Mouse (Mus musculus): ENCODE results near the gene Fermt1. TPM values are rescaled to one million over a fixed set of nuclear protein-coding genes. Genes with fewer than 3 reads are reported as not detected.

The Fermt1 gene
- total and polyA plus RNA-seq, 3 experiments, result 0.02 TPM; not detected in 2

DNA sequence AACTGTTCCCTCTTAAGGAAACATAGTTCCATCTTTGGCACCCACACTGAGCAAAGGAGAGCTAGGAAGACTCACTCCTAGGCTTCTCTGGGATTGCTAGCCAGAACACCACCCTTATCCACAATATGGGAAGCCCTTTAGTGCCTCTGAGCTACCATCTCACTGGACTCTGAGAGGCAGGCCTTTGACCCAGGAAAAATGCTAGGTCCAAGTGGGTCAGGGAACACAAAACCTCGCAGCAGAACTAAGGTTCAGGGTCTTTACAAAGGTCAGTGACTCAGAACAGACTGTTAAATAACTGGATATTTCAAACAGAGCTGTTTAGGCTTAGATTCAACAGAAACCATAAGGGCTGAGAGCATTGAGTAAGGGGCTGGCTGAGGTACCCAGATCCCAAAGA lies 68.7 kb downstream of the Fermt1 start:
- Histone ChIP-seq H3K9ac (ENCODE audit: low read depth, low read length) (no peak overlapping the region), H3K79me2 (replicated peaks; ENCODE audit: control insufficient read depth, insufficient read depth, low read length) (no peaks in the 10 kb centered on the region), H3K27ac (no peak overlapping the region), H3K36me3 (ENCODE audit: control insufficient read depth, insufficient read depth, low read length) (no peaks in the 10 kb centered on the region), H3K4me1 (ENCODE audit: control insufficient read depth, insufficient read depth, low read length) (no peaks in the 10 kb centered on the region), H3K4me3 (no peak overlapping the region), H3K27me3 (ENCODE audit: control insufficient read depth, insufficient read depth, low read length) (peaks cover 9% of the 10 kb centered on the region)
- 77% methylated on average over 1 of the region's 1 CpGs for WGBS
- no peak for DNase-seq
- intact Hi-C loops (cut with DNase I), result no loop called here
- TF ChIP-seq POLR2A (IDR thresholded peaks at IDR 0.05; ENCODE audit: insufficient read depth, low read depth, low read length), result no peak

DNA sequence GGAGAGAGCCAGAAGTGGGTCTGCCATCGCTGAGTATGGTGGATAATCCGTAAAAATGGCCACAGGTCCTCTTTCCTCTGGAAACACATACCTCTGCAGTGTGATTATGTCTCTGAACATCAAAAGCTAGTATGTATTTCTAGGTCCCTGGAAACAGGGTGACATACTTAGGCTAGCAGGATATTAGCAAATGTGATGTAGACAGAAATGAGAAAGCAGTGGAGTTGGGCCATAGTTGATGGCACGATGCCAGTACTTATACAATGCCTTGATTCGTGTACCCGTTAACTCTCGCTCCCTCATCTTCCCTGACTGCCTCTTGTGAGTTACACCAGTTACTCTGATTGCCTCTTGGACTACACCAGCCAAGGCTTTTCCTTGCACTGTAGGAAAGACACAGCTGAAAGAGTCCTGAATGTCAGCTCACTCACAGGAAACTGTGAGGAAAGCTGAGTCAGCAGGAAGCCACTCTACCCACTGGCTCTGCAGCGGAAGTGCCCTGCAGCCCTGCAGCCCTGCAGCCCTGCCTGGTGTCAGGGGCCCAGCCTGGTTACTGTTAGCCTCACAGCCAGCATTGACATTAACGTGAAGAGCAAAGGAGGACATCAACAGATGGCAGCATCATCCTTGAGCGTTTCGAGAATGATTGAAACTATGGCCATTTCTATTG lies 71.9 kb downstream of the Fermt1 start:
- no peak for DNase-seq
- WGBS, result 58% methylated on average over 10 of the region's 10 CpGs
- H3K79me2 ChIP-seq (replicated peaks; ENCODE audit: control insufficient read depth, insufficient read depth, low read length), result no peaks in the 10 kb centered on the region
- peaks cover 2% of the 10 kb centered on the region for H3K27me3 ChIP-seq (ENCODE audit: control insufficient read depth, insufficient read depth, low read length)
- no peak for TF ChIP-seq POLR2A (IDR thresholded peaks at IDR 0.05; ENCODE audit: insufficient read depth, low read depth, low read length)
- no peak for TF ChIP-seq EP300 (IDR thresholded peaks at IDR 0.05; ENCODE audit: insufficient read depth, low read depth, low read length)
- no peak for TF ChIP-seq CTCF (IDR thresholded peaks at IDR 0.05)
- H3K4me3 ChIP-seq, result no peak overlapping the region
- H3K27ac ChIP-seq, result no peak overlapping the region
- no peaks in the 10 kb centered on the region for H3K36me3 ChIP-seq (ENCODE audit: control insufficient read depth, insufficient read depth, low read length)
- intact Hi-C loops (cut with DNase I), result no loop called here
- H3K4me1 ChIP-seq (ENCODE audit: control insufficient read depth, insufficient read depth, low read length), result no peaks in the 10 kb centered on the region
- H3K9ac ChIP-seq (ENCODE audit: low read depth, low read length), result no peak overlapping the region

DNA sequence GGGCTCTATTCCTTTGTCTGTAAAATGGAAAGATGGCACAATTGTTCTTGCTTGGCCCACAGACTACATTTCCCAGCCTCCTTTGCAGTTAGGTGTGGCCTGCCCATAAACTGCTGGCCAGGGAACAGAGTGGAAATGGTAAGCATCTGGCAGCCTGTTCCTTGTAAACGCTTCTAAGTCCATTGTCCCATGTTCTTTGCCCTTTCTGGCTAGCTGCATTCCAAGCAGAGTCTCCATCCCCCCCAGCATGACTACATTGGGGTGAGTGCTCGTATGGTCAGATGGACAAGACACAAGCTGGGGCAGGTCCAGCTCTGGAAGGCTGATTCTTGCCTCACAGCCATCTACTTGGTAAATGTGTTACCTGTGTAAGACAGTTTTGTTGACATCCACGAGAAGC lies 74.0 kb downstream of the Fermt1 start:
- intact Hi-C loops (cut with DNase I), result no loop called here
- H3K9ac ChIP-seq (ENCODE audit: low read depth, low read length), result no peak overlapping the region
- DNase-seq, result no peak
- H3K79me2 ChIP-seq (replicated peaks; ENCODE audit: control insufficient read depth, insufficient read depth, low read length), result no peaks in the 10 kb centered on the region
- H3K27me3 ChIP-seq (ENCODE audit: control insufficient read depth, insufficient read depth, low read length), result no peaks in the 10 kb centered on the region
- H3K36me3 ChIP-seq (ENCODE audit: control insufficient read depth, insufficient read depth, low read length), result no peaks in the 10 kb centered on the region
- TF ChIP-seq EP300 (IDR thresholded peaks at IDR 0.05; ENCODE audit: insufficient read depth, low read depth, low read length) (no peak), POLR2A (IDR thresholded peaks at IDR 0.05; ENCODE audit: insufficient read depth, low read depth, low read length) (no peak), CTCF (IDR thresholded peaks at IDR 0.05) (no peak)
- no peak overlapping the region for H3K4me3 ChIP-seq
- no peaks in the 10 kb centered on the region for H3K4me1 ChIP-seq (ENCODE audit: control insufficient read depth, insufficient read depth, low read length)
- WGBS, result 73% methylated on average over 3 of the region's 3 CpGs
- no peak overlapping the region for H3K27ac ChIP-seq

- TF ChIP-seq CTCF (IDR thresholded peaks at IDR 0.05) (no peak), POLR2A (IDR thresholded peaks at IDR 0.05; ENCODE audit: insufficient read depth, low read depth, low read length) (no peak), EP300 (IDR thresholded peaks at IDR 0.05; ENCODE audit: insufficient read depth, low read depth, low read length) (no peak)
These were observed 75.4 kb downstream of the Fermt1 start for GRCm38 (mm10) chr2:132870286-132870685.

GRCm38 (mm10) chr2:132869682-132870081 lies 76.0 kb downstream of the Fermt1 start:
- WGBS, result 78% methylated on average over 5 of the region's 5 CpGs
- intact Hi-C loops (cut with DNase I), result no loop called here
- Histone ChIP-seq H3K36me3 (ENCODE audit: control insufficient read depth, insufficient read depth, low read length) (no peaks in the 10 kb centered on the region; the same call in 1 of the 2 replicates), H3K27ac (no peak overlapping the region), H3K27me3 (ENCODE audit: control insufficient read depth, insufficient read depth, low read length) (no peaks in the 10 kb centered on the region), H3K9ac (ENCODE audit: low read depth, low read length) (no peak overlapping the region), H3K4me3 (no peak overlapping the region), H3K4me1 (ENCODE audit: control insufficient read depth, insufficient read depth, low read length) (no peaks in the 10 kb centered on the region), H3K79me2 (replicated peaks; ENCODE audit: control insufficient read depth, insufficient read depth, low read length) (no peaks in the 10 kb centered on the region)
- TF ChIP-seq CTCF (IDR thresholded peaks at IDR 0.05), result no peak
- no peak for TF ChIP-seq POLR2A (IDR thresholded peaks at IDR 0.05; ENCODE audit: insufficient read depth, low read depth, low read length)
- no peak for TF ChIP-seq EP300 (IDR thresholded peaks at IDR 0.05; ENCODE audit: insufficient read depth, low read depth, low read length)
- no peak for DNase-seq

More at GRCm38 (mm10) chr2:132870286-132870685, 75.4 kb downstream of the Fermt1 start:
- Histone ChIP-seq H3K27ac (no peak overlapping the region), H3K4me1 (ENCODE audit: control insufficient read depth, insufficient read depth, low read length) (no peaks in the 10 kb centered on the region), H3K27me3 (ENCODE audit: control insufficient read depth, insufficient read depth, low read length) (no peaks in the 10 kb centered on the region), H3K36me3 (ENCODE audit: control insufficient read depth, insufficient read depth, low read length) (no peaks in the 10 kb centered on the region; the same call in 1 of the 2 replicates), H3K79me2 (replicated peaks; ENCODE audit: control insufficient read depth, insufficient read depth, low read length) (no peaks in the 10 kb centered on the region), H3K4me3 (no peak overlapping the region), H3K9ac (ENCODE audit: low read depth, low read length) (no peak overlapping the region)
- intact Hi-C loops (cut with DNase I), result no loop called here
- no peak for DNase-seq
- 76% methylated on average over 4 of the region's 4 CpGs for WGBS

- no peaks in the 10 kb centered on the region for H3K4me1 ChIP-seq (ENCODE audit: control insufficient read depth, insufficient read depth, low read length)
- no peak overlapping the region for H3K4me3 ChIP-seq
- intact Hi-C loops (cut with DNase I), result no loop called here
- no peaks in the 10 kb centered on the region for H3K79me2 ChIP-seq (replicated peaks; ENCODE audit: control insufficient read depth, insufficient read depth, low read length)
- no peaks in the 10 kb centered on the region; the same call in 1 of the 2 replicates for H3K36me3 ChIP-seq (ENCODE audit: control insufficient read depth, insufficient read depth, low read length)
- H3K27me3 ChIP-seq (ENCODE audit: control insufficient read depth, insufficient read depth, low read length), result no peaks in the 10 kb centered on the region
- no peak for TF ChIP-seq CTCF (IDR thresholded peaks at IDR 0.05)
- no peak for TF ChIP-seq EP300 (IDR thresholded peaks at IDR 0.05; ENCODE audit: insufficient read depth, low read depth, low read length)
- TF ChIP-seq POLR2A (IDR thresholded peaks at IDR 0.05; ENCODE audit: insufficient read depth, low read depth, low read length), result no peak
- no peak for DNase-seq
- H3K27ac ChIP-seq, result no peak overlapping the region
- H3K9ac ChIP-seq (ENCODE audit: low read depth, low read length), result no peak overlapping the region
- 74% methylated on average over 5 of the region's 5 CpGs for WGBS
These were observed 78.2 kb downstream of the Fermt1 start for GRCm38 (mm10) chr2:132867521-132867920.

Measured in heart, adult 2 months (tissue).